Comparison of ENCODE assay signal across 26 mouse cellular contexts in the genomic region with DNA sequence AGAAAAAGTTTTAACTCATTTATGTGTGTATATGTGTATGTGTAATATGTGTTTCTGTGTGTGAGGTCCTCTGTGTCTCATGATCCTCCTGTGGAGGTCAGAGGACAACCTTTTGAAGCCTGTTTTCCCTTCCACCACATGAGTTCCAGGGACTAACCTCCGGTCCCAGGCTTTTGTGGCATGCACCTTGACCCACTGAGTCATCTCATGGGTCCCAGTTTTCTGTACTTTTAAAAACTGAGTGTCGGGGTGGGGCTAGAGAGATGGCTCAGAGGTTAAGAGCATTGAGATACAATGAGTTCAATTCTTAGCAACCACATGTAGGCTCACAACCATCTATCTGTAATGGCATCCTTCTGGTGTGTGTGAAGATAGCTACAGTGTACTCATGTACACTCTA. TPM values are rescaled to one million over a fixed set of nuclear protein-coding genes. Genes with fewer than 3 reads are reported as not detected.
DNase-seq lines count a peak whose midpoint lies in the region; ATAC-seq lines count a peak whose summit lies in the region.
"Had no signal": no experiment of that assay in that cellular context is flagged by ENCODE, and none has a peak within 500 bp of the region (broad histone marks: within the 10 kb centered on the region; RNA-seq: fewer than 3 reads in every experiment).

No protein-coding gene starts in this region.

- H3K4me1 ChIP-seq in midbrain, embryonic 11.5 days (ENCODE audit: control insufficient read depth, insufficient read depth, low read length): no peaks in the 10 kb centered on the region
- H3K4me1 ChIP-seq in midbrain, embryonic 13.5 days (replicated peaks): no peaks in the 10 kb centered on the region
- H3K4me1 ChIP-seq in liver, embryonic 15.5 days (replicated peaks): peaks cover 45% of the 10 kb centered on the region
- H3K4me1 ChIP-seq: forebrain, embryonic 10.5 days had no signal

- no peak overlapping the region for H3K27ac ChIP-seq in midbrain, embryonic 11.5 days (ENCODE audit: low read depth, low read length)
- H3K27ac ChIP-seq in midbrain, embryonic 13.5 days: no peak overlapping the region
- H3K27ac ChIP-seq in liver, embryonic 15.5 days (replicated peaks): peak overlapping the region; percentile 78
- H3K27ac ChIP-seq: embryonic facial prominence, embryonic 10.5 days; forebrain, embryonic 10.5 days; heart, embryonic 13.5 days had no signal

- WGBS in midbrain, embryonic 11.5 days: 84% methylated on average over 2 of the region's 2 CpGs
- 93% methylated on average over 2 of the region's 2 CpGs for WGBS in midbrain, embryonic 13.5 days
- 56% methylated on average over 2 of the region's 2 CpGs for WGBS in liver, embryonic 15.5 days (ENCODE audit: insufficient replicate concordance)

- no peak overlapping the region for H3K4me2 ChIP-seq in midbrain, embryonic 11.5 days
- no peak overlapping the region for H3K4me2 ChIP-seq in midbrain, embryonic 13.5 days (replicated peaks)
- H3K4me2 ChIP-seq in liver, embryonic 15.5 days: peak overlapping the region; percentile 38; the same call in 1 of the 2 replicates
- H3K4me2 ChIP-seq: heart, embryonic 13.5 days had no signal

- H3K9ac ChIP-seq in midbrain, embryonic 11.5 days (ENCODE audit: low read length): no peak overlapping the region
- H3K9ac ChIP-seq in midbrain, embryonic 13.5 days (replicated peaks): no peak overlapping the region
- 0 out of 2 replicates have a peak overlapping the region, but pooled peaks have one; percentile 25 for H3K9ac ChIP-seq in liver, embryonic 15.5 days

- DNase-seq in adrenal gland, adult 2 months: peak; percentile 74
- no peak for DNase-seq in adrenal gland, adult 18-20 months (ENCODE audit: low spot score in 2 of 2)
- DNase-seq in midbrain, embryonic 11.5 days (ENCODE audit: low spot score, missing footprints): peak; percentile 67
- DNase-seq in frontal cortex, adult 2 months (ENCODE audit: extremely low spot score in 1 of 2, low spot score in 1 of 2): no peak
- DNase-seq in layer of hippocampus, postnatal 14 days (ENCODE audit: low spot score in 2 of 2): no peak
- DNase-seq in right cerebral cortex, postnatal 10 days (ENCODE audit: low spot score in 2 of 2): no peak
- DNase-seq: cerebellum, adult 2 months; cerebellum, postnatal 10 days; gastrocnemius, postnatal 36 days; heart, adult 11 months; heart, postnatal 36 days had no signal

- H3K27me3 ChIP-seq in midbrain, embryonic 11.5 days (ENCODE audit: control insufficient read depth, insufficient read depth, low read length): no peaks in the 10 kb centered on the region
- no peaks in the 10 kb centered on the region for H3K27me3 ChIP-seq in midbrain, embryonic 13.5 days
- H3K27me3 ChIP-seq in liver, embryonic 15.5 days: no peaks in the 10 kb centered on the region
- H3K27me3 ChIP-seq: heart, embryonic 13.5 days; Patski had no signal

- no peaks in the 10 kb centered on the region for H3K9me3 ChIP-seq in midbrain, embryonic 11.5 days (ENCODE audit: control insufficient read depth, low read length)
- no peaks in the 10 kb centered on the region for H3K9me3 ChIP-seq in midbrain, embryonic 13.5 days
- H3K9me3 ChIP-seq in liver, embryonic 15.5 days (replicated peaks): no peaks in the 10 kb centered on the region
- H3K9me3 ChIP-seq: embryonic facial prominence, embryonic 10.5 days; forebrain, embryonic 10.5 days; heart, embryonic 13.5 days had no signal

- H3K36me3 ChIP-seq in midbrain, embryonic 11.5 days (ENCODE audit: control insufficient read depth, insufficient read depth, low read length): no peaks in the 10 kb centered on the region
- no peaks in the 10 kb centered on the region for H3K36me3 ChIP-seq in midbrain, embryonic 13.5 days
- H3K36me3 ChIP-seq in liver, embryonic 15.5 days (replicated peaks): no peaks in the 10 kb centered on the region
- H3K36me3 ChIP-seq: embryonic facial prominence, embryonic 10.5 days; forebrain, embryonic 10.5 days; heart, embryonic 13.5 days had no signal

- no peak for ATAC-seq in midbrain, embryonic 11.5 days (ENCODE audit: low FRiP score)
- no peak for ATAC-seq in midbrain, embryonic 13.5 days
- ATAC-seq in liver, embryonic 15.5 days (ENCODE audit: insufficient read depth): 0 out of 2 replicates have a peak, but pooled peaks have one; percentile 7
- ATAC-seq: activated CD4-positive, CD25-positive, alpha-beta regulatory T cell, adult 4 months; forebrain, embryonic 14.5 days; hindbrain, embryonic 16.5 days; Patski had no signal

- H3K4me3 ChIP-seq in midbrain, embryonic 11.5 days (ENCODE audit: low read depth, low read length): no peak overlapping the region
- H3K4me3 ChIP-seq in midbrain, embryonic 13.5 days (replicated peaks): no peak overlapping the region
- peak overlapping the region; percentile 35 for H3K4me3 ChIP-seq in liver, embryonic 15.5 days (replicated peaks)
- H3K4me3 ChIP-seq: embryonic facial prominence, embryonic 10.5 days; forebrain, embryonic 10.5 days; heart, embryonic 13.5 days had no signal

RNA-seq across cellular contexts. Expression of gene Gm44805, which starts 0.5 kb away (rescaled TPM):
- total RNA-seq in adrenal gland, adult 2 months (2021): 1 to 10 TPM; 1.5 to 1.9 TPM
- polyA plus RNA-seq in adrenal gland, adult 2 months (2012; rRNA removed): 2.3 and 4.1 TPM in 2 replicates
- total RNA-seq in adrenal gland, adult 18-20 months (2021): under 1 TPM in 1 of 2 experiments, not detected in 1; 0.50 TPM
- polyA plus RNA-seq in midbrain, embryonic 11.5 days (2014; fragmentation: Nextera tagmentation; extraction: Ambion mirVana): not detected in 2 replicates
- not detected in 2 replicates for polyA plus RNA-seq in midbrain, embryonic 13.5 days (2015; fragmentation: Nextera tagmentation; extraction: Ambion mirVana)
- 22.2 and 29.1 TPM in 2 replicates for polyA plus RNA-seq in liver, embryonic 15.5 days (2015; fragmentation: Nextera tagmentation; extraction: Ambion mirVana)
- polyA plus RNA-seq in frontal cortex, adult 2 months (2012; rRNA removed): not detected in 2 replicates
- total RNA-seq in layer of hippocampus, postnatal 14 days (2021): not detected
- total RNA-seq: CH12.LX; gastrocnemius, adult 8-10 months; gastrocnemius, postnatal 36 days; heart, postnatal 36 days had no signal
- polyA plus RNA-seq: activated CD4-positive, CD25-positive, alpha-beta regulatory T cell, adult 4 months; cerebellum, adult 2 months; embryonic facial prominence, embryonic 10.5 days; embryonic facial prominence, embryonic 14.5 days; erythroblast, embryonic 14.5 days; forebrain, embryonic 10.5 days; forebrain, embryonic 14.5 days; heart, embryonic 13.5 days; heart, postnatal 0 days; hindbrain, embryonic 11.5 days; hindbrain, embryonic 16.5 days; Patski had no signal

RNA-seq across cellular contexts. Expression of gene Apoc4, which starts 0.6 kb away (rescaled TPM):
- total RNA-seq in adrenal gland, adult 2 months (2021): 100 to 1,000 TPM in 1 of 2 experiments, 10 to 100 TPM in 1; 40.7 to 204 TPM
- 95.0 and 181 TPM in 2 replicates for polyA plus RNA-seq in adrenal gland, adult 2 months (2012; rRNA removed)
- 100 to 1,000 TPM in 1 of 2 experiments, 10 to 100 TPM in 1; 31.6 to 112 TPM for total RNA-seq in adrenal gland, adult 18-20 months (2021)
- not detected in 2 replicates for polyA plus RNA-seq in midbrain, embryonic 11.5 days (2014; fragmentation: Nextera tagmentation; extraction: Ambion mirVana)
- polyA plus RNA-seq in midbrain, embryonic 13.5 days (2015; fragmentation: Nextera tagmentation; extraction: Ambion mirVana): not detected in 2 replicates
- polyA plus RNA-seq in liver, embryonic 15.5 days (2015; fragmentation: Nextera tagmentation; extraction: Ambion mirVana): 273 and 372 TPM in 2 replicates
- polyA plus RNA-seq in frontal cortex, adult 2 months (2012; rRNA removed): 0.19 TPM in 1 of 2 replicates, not detected in the other
- total RNA-seq in layer of hippocampus, postnatal 14 days (2021): not detected
- total RNA-seq: CH12.LX; gastrocnemius, adult 8-10 months; heart, postnatal 36 days had no signal
- polyA plus RNA-seq: cerebellum, adult 2 months; embryonic facial prominence, embryonic 10.5 days; embryonic facial prominence, embryonic 14.5 days; forebrain, embryonic 10.5 days; forebrain, embryonic 14.5 days; hindbrain, embryonic 11.5 days; hindbrain, embryonic 16.5 days had no signal

RNA-seq across cellular contexts. Expression of gene Apoc2, which starts 3.0 kb away (rescaled TPM):
- 1 to 10 TPM in 1 of 2 experiments, not detected in 1; 3.1 TPM for total RNA-seq in adrenal gland, adult 2 months (2021)
- polyA plus RNA-seq in adrenal gland, adult 2 months (2012; rRNA removed): 0.28 TPM in 1 of 2 replicates, not detected in the other
- 1 to 10 TPM; 1.1 to 2.1 TPM for total RNA-seq in adrenal gland, adult 18-20 months (2021)
- not detected in 2 replicates for polyA plus RNA-seq in midbrain, embryonic 11.5 days (2014; fragmentation: Nextera tagmentation; extraction: Ambion mirVana)
- polyA plus RNA-seq in midbrain, embryonic 13.5 days (2015; fragmentation: Nextera tagmentation; extraction: Ambion mirVana): 0.23 TPM in 1 of 2 replicates, not detected in the other
- polyA plus RNA-seq in liver, embryonic 15.5 days (2015; fragmentation: Nextera tagmentation; extraction: Ambion mirVana): 1,160 and 1,332 TPM in 2 replicates
- polyA plus RNA-seq in frontal cortex, adult 2 months (2012; rRNA removed): 0.78 TPM in 1 of 2 replicates, not detected in the other
- not detected for total RNA-seq in layer of hippocampus, postnatal 14 days (2021)
- total RNA-seq: CH12.LX; gastrocnemius, adult 8-10 months; heart, postnatal 36 days had no signal
- polyA plus RNA-seq: activated CD4-positive, CD25-positive, alpha-beta regulatory T cell, adult 4 months; cerebellum, adult 2 months; forebrain, embryonic 10.5 days; forebrain, embryonic 14.5 days; hindbrain, embryonic 11.5 days; hindbrain, embryonic 16.5 days; Patski had no signal

RNA-seq across cellular contexts. Expression of gene Apoc1, which starts 11.8 kb away (rescaled TPM):
- total RNA-seq in adrenal gland, adult 2 months (2021): 1,000 to 10,000 TPM in 1 of 2 experiments, 100 to 1,000 TPM in 1; 204 to 1,066 TPM
- polyA plus RNA-seq in adrenal gland, adult 2 months (2012; rRNA removed): 76.5 and 212 TPM in 2 replicates
- total RNA-seq in adrenal gland, adult 18-20 months (2021): 100 to 1,000 TPM; 156 to 789 TPM
- polyA plus RNA-seq in midbrain, embryonic 11.5 days (2014; fragmentation: Nextera tagmentation; extraction: Ambion mirVana): 1.9 and 3.2 TPM in 2 replicates
- 0.94 and 1.0 TPM in 2 replicates for polyA plus RNA-seq in midbrain, embryonic 13.5 days (2015; fragmentation: Nextera tagmentation; extraction: Ambion mirVana)
- 609 and 611 TPM in 2 replicates for polyA plus RNA-seq in liver, embryonic 15.5 days (2015; fragmentation: Nextera tagmentation; extraction: Ambion mirVana)
- polyA plus RNA-seq in frontal cortex, adult 2 months (2012; rRNA removed): 3.3 and 4.7 TPM in 2 replicates
- 1 to 10 TPM; 6.1 to 6.8 TPM for total RNA-seq in layer of hippocampus, postnatal 14 days (2021)
- total RNA-seq: CH12.LX had no signal
- polyA plus RNA-seq: activated CD4-positive, CD25-positive, alpha-beta regulatory T cell, adult 4 months had no signal

RNA-seq across cellular contexts. Expression of gene Clptm1, which starts 15.9 kb away (rescaled TPM):
- 100 to 1,000 TPM; 151 to 152 TPM for total RNA-seq in adrenal gland, adult 2 months (2021)
- polyA plus RNA-seq in adrenal gland, adult 2 months (2012; rRNA removed): 157 and 178 TPM in 2 replicates
- total RNA-seq in adrenal gland, adult 18-20 months (2021): 100 to 1,000 TPM; 136 to 157 TPM
- polyA plus RNA-seq in midbrain, embryonic 11.5 days (2014; fragmentation: Nextera tagmentation; extraction: Ambion mirVana): 89.7 and 94.1 TPM in 2 replicates
- polyA plus RNA-seq in midbrain, embryonic 13.5 days (2015; fragmentation: Nextera tagmentation; extraction: Ambion mirVana): 86.6 and 97.5 TPM in 2 replicates
- 48.3 and 48.8 TPM in 2 replicates for polyA plus RNA-seq in liver, embryonic 15.5 days (2015; fragmentation: Nextera tagmentation; extraction: Ambion mirVana)
- 125 and 128 TPM in 2 replicates for polyA plus RNA-seq in frontal cortex, adult 2 months (2012; rRNA removed)
- total RNA-seq in layer of hippocampus, postnatal 14 days (2021): 100 to 1,000 TPM; 151 to 160 TPM

Comparison
In these comparisons a context has a peak if more than half of its experiments do, and no peak if none do; other contexts are left out.
1. DNase-seq: peak in adrenal gland, adult 2 months (single experiment) and midbrain, embryonic 11.5 days (single experiment); none in adrenal gland, adult 18-20 months (0 of 2), frontal cortex, adult 2 months (0 of 2), layer of hippocampus, postnatal 14 days (0 of 2) and right cerebral cortex, postnatal 10 days (0 of 2).
2. RNA of gene Apoc4, which starts 0.6 kb away (polyA plus RNA-seq): 273 to 372 TPM in liver, embryonic 15.5 days and 95.0 to 181 TPM in adrenal gland, adult 2 months; not detected in midbrain, embryonic 11.5 days, not detected in midbrain, embryonic 13.5 days and 0.19 TPM in frontal cortex, adult 2 months; every median in the first group is over 10 times any median in the second.
3. RNA of gene Apoc2, which starts 3.0 kb away (polyA plus RNA-seq): 1,160 to 1,332 TPM in liver, embryonic 15.5 days; 0.28 TPM in adrenal gland, adult 2 months, 0.23 TPM in midbrain, embryonic 13.5 days, not detected in midbrain, embryonic 11.5 days and 0.78 TPM in frontal cortex, adult 2 months; every median in the first group is over 100 times any median in the second.